Mouse (Mus musculus) layer of hippocampus, postnatal 36 days (tissue): ENCODE data around the gene Fam228b. TPM values are rescaled to one million over a fixed set of nuclear protein-coding genes. Genes with fewer than 3 reads are reported as not detected.
"Not testable (repeated sequence)": the region's sequence is repeated elsewhere in the genome, so short reads cannot be mapped to it uniquely, and the experiment has no call there.

ENCODE experiments used
- DNase-seq, 2 experiments: peaks; one replicate each; pipeline ENCODE4 v3.0.0; 2022
- total RNA-seq, 2 experiments: library from RNA; stranded (reverse); gene quantifications; 2 replicates each; pipeline ENCODE4 v1.2.3; 2021

The Fam228b gene
- 10 to 100 TPM; 17.5 to 25.6 TPM for total RNA-seq

GRCm38 (mm10) chr12:4768492-4769332 is at the start of gene Fam228b, which contains the start of gene Pfn4:
Gene Fam228b (minus strand): TSS chr12:4769267.
Gene Pfn4 (plus strand): TSS chr12:4769022.
- DNase-seq, result peak; percentile 98

DNA sequence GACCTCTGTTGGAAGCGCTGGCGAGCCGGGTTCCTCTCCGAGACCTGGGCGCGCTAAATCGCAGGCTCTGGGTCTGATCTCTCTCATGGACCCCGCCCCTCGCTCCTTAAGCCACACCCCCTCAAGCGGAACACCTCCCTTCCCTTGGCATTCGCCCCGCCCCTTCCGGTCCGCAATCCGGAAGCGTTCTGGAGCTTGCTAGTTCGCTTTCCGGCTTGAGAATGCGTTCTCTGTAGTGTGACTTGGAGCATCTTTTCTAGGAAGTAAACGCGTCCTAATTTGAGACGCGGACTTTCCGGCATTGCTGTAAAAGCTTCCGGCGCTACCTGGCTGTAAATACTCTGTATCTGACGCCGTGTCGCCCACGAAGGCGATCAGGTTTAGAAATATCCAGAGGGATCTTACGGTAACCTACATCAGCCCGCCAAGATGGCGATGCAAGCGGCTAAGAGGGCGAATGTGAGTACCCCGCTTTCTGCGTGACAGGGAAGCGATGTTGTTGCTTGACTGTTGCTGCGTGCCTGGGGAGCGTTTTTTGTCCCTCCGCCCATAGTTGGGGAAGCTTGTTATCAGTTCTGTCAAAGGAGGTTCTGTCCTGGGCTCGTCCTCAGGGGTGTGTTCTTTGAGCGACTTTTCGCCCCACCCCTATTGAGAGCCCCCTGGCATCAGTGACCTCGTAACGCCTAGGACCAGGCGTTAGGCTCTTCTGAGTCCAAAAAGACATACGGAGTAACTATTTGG is 48.5 kb upstream of the Fam228b start, which contains the start of gene Sf3b6:
Gene Sf3b6, plus strand, starts transcription at position 184 of the 741 bp plus-strand sequence.
- DNase-seq, result peak; percentile 97

- no peak for DNase-seq
Observed at GRCm38 (mm10) chr12:4816680-4817360, 47.8 kb upstream of the Fam228b start.

DNA sequence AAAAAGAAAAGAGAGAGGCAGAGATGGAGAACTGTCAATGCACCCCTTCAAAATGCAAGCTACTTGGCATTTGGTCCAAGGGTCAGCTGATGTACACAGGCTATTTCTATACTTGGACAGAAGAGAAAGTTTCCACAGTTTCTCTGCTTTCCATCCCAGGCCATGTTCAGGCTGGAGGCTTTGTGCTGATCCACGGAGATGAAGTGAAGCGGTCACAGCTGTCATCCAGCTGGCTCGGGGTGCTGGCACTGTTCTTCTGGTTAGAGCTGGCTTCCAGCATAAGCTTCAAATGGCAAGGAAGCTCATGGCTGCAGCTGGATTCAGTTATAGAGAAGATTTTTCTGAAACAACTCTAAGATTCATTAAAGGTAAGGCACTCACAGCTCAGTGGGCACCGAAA is 44.6 kb upstream of the Fam228b start:
- DNase-seq, result no peak

- DNase-seq, result no peak
Observed at GRCm38 (mm10) chr12:4811705-4812104, 42.6 kb upstream of the Fam228b start.

DNA sequence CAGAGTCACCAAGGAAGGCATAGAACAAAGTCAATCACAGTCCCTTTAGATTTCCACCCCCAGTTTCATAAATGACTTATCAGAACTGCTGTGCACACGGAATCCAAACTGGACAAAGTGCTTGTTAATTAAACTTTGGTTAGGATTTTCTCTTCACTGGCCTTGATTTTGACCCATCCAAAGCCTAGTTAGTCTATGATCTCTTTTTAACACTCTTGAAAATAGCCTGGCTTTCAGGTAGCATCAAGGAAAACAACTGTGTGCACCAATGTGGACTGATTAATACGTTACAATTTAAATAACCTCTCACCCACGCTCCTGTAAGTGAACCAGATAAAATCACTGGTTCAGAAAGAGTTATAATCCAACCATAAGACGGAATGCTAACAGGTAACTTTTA is 42.0 kb upstream of the Fam228b start:
- DNase-seq, result no peak

DNA sequence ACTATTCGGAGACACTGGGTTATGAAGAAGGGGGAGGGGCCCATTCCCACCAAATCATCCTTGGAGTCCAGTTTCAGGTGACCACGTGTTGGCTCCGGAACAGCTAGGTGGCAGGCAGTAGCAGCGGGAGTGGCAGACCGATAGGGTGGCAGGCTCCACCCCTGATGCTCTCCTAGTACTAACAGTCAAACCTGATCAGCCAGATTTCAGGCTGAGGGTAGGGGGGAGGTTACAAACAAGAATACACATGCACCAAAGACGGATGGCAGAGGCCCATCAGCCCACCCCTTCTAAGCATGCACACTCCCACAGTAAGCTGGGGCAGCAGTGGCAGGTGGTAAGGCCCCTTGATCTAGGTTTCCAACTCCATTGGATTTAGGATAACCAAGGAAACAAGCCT is 28.4 kb upstream of the Fam228b start:
- not testable (repeated sequence) for DNase-seq

- DNase-seq, result no peak
Observed at GRCm38 (mm10) chr12:4793718-4794117, 24.7 kb upstream of the Fam228b start.

- not testable (repeated sequence) for DNase-seq
Observed at GRCm38 (mm10) chr12:4788128-4788527, 19.1 kb upstream of the Fam228b start.

DNA sequence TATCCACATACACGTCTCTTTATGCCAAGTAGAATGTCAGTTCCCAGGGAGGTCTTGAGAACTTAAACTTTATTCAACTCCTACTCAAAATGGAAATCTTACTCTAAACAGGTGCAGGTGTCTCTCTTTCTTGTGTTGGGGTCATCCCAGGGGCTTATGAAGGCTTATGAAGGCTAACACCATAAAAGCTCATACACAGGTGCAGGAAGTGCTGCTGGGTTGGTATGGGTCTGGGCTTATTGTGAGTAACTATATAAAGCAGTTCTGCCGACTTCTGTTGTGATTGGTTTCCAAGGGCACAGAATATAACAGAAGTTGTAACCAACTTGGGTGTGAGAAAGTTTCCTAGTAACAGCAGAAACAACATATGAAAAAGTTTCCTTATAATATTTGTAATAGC is 15.4 kb upstream of the Fam228b start:
- no peak for DNase-seq

DNA sequence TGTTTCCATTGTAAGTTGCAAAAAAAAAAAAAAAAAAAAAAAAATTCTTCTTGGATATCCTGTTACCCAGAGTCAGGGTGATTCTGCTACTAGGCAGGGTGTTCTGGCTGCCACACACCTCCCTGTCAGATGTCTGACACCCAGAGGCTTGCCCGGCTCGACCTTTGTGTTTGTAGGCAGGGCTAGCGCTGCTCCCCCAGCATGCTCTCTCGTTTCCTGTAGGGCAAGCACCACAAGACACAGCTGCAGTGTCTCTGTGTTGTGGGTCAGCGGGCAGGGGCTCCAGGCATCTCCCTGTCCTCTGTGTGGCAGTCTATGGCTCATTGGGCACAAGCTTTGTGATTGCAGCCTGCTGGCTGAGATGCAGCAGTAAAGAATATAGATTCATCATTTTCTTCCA is 14.5 kb upstream of the Fam228b start:
- no peak for DNase-seq

GRCm38 (mm10) chr12:4781725-4782404 is 12.8 kb upstream of the Fam228b start:
- DNase-seq, result not testable (repeated sequence)

GRCm38 (mm10) chr12:4781270-4781669 is 12.2 kb upstream of the Fam228b start:
- DNase-seq, result no peak

GRCm38 (mm10) chr12:4780245-4780644 is 11.2 kb upstream of the Fam228b start:
- DNase-seq, result no peak

DNA sequence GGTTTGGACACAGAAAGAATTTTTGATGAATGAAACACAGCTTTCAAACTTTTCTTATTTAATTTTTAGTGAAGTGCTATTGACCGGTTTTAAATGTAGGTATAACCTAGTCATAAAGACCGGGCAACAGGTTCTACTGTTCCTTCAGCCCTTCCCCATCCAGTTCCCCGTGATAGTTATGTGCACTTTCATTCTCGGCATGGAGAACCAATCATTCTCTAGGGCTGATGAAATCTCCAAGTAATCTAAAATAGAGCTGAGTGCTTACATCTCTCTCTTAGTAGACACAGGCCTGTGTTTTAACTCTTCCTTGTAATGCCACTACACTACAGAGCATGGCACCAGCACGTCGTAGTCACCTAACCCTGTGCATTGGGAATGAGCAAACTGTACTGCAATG is 8.7 kb upstream of the Fam228b start:
- DNase-seq, result no peak

- no peak for DNase-seq
Observed at GRCm38 (mm10) chr12:4775588-4775949, 6.5 kb upstream of the Fam228b start.

GRCm38 (mm10) chr12:4774895-4775587 is 6.0 kb upstream of the Fam228b start:
- no peak for DNase-seq

DNA sequence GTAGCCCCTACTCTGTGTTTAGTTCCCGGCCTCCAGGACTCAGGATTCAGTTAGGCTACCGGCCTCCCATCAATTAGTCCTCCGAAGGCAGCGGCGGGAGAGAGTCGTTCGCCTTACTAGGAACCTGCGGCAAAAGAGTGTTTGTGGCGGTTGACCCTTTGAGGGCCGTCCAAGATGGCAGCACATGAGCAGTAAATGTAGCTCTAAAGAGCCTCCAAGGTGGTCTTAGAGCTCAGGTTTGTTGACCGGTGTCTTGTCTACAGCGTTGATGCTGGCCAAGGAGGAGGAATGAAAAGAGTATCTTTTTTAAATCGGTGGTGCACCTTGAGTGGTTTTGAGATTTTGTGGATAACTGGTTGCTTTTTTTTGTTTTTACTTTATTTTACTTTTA is 261 bp upstream of the Fam228b start:
- no peak for DNase-seq

DNA sequence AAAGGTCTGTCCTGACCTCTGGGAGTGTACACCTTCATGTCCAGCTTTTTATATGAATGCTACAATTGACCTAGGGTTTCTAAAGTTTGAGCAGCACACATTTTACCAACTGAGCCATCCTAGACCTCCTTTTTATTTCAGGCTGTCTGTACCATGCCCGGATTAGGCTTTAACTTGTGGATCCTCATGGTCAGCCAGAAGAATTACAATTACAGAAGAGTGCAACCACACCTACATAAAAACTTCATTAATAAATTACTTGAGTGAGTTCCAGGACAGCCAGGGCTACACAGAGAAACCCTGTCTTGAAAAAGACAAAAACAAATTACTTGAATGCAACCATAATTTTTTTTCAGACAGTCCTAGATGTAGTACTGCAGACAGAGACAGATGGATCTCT is 12.0 kb downstream of the Fam228b start:
- DNase-seq, result no peak

GRCm38 (mm10) chr12:4754451-4754850 is 14.6 kb downstream of the Fam228b start:
- not testable (repeated sequence) for DNase-seq

GRCm38 (mm10) chr12:4744486-4744885 is 24.6 kb downstream of the Fam228b start:
- DNase-seq, result peak; percentile 11 to 12

DNA sequence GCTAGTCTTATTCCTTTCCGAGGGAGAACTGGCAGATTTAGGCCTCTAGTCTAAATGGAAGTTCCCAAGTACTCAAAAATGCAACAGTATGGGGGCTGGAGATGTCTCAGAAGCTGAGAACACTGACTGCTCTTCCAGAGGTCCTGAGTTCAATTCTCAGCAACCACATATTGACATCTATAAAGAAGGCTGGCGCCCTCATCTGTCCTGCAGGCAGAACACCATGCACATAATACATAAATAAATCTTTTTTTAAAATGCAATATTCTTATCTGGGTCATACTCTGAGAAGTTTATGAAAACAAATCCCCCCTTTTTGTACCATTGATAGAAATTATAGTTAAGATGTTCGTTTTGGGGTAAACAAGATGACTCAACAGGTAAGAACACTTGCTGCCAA is 26.9 kb downstream of the Fam228b start:
- no peak for DNase-seq
